Mouse (Mus musculus): ENCODE results near the gene Grin2d. TPM values are rescaled to one million over a fixed set of nuclear protein-coding genes. Genes with fewer than 3 reads are reported as not detected.

Grin2d gene
- 0.09 TPM in 2 replicates for polyA plus RNA-seq (2012; rRNA removed)

DNA sequence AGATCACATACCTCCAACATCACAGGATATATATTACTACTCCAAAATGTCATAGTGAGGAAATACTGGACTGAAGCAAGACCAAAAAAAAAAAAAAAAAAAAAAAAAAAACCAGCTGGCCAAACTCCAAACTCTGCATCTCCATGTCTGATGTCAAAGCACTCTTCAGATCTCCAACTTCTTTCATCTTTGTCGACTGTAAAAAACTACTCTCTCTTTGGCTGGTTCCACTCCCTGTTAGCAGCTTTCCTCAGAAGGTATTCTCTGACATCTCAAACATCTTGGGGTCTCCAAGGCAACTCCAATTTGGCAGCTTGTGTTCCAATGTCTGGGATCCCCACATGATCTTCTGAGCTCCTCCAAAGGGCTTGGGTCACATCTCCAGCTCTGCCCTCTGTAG is at the start of gene Grin2d:
Gene Grin2d, minus strand, starts transcription at position 101 of the 400 bp plus-strand sequence.

DNA sequence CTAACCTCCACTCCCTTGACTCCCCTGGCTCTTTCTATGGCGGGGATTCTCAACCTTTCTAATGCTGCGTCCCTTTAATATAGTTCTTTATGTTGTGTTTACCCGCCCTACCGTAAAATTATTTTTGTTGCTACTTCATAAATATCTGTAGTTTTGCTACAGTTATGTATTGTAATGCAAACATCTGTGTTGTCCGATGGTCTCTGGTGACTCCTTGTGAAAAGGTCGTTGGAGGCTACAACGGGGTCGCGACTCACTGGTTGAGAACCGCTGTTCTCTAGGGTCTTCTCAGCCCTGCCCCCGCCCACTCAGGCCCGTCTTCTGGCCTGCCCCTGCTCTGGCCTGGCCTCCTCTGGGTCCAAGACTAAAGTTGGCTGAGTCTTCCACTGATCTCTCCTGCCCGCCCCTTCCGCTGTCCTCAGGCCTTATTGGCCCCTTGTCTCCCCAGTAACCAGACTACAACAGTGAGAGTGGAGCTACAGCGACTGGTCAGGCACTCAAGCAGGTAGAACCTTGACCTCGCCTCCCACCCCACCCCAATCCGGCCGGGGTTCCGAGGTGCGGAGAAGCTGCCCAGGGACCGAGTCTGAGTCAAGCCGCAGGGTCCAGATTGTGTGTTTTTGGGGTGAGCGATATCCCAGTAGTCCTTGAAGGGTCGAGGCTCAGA is 45.7 kb upstream of the Grin2d start, which contains the start of gene Ccdc114:
Gene Ccdc114, plus strand, starts transcription at position 311 of the 667 bp plus-strand sequence.

DNA sequence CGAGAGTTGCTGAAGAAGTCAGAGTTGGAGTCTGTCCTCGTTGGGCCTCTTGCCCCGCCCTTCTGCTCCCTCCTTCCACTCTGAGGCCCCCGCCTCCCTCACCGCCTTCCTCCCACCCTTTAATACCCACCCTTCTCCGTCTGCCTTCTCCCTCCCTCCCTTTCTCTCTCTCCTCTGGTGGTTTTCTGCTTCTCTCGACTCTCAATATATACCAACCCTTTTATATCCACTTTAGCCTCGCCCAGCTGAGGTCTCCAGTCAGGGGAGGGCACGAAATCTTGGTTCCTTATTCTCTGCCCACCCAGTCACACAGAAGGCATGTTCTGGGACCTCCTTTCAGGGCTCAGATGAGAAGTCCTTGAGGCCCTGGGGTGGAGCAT is 43.1 kb upstream of the Grin2d start, which contains the start of gene Emp3:
Gene Emp3, minus strand, starts transcription at position 163 of the 380 bp plus-strand sequence.

DNA sequence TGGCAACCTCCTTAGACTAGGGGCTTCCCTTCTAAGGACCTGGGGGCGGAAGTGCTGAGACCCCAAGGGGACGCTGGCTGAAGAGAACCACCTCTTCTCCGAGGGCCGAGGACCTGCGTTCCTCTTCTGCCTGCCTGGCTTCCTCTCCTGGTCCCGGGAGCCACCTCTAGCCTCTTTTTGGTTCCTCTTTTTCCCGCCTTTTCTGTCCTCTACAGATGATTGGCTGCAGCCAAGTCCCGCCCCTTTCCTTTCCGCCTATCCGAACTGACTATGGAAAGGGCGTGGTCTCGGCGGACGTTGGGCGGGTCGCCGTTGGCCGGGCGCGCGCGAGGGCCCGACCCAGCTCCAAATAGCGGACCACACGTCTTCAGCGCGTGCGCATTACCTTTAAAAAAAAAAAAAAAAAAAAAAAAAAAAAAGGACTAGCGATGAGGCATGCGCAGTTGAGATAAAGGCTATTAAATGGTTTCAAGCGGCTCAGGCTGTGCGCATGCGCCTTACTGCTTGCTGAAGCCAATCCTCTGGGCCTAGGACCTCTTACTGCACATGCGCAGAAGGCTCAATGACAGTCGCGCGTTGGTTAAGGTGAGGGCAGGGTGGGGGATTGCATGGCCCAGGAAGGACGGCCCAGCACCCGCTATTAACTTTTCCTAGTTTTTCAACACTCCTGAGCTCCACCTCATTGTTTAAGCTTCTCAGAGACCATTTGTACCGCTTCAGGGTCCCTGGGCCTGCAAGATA is 18.5 kb upstream of the Grin2d start, which contains the start of the genes Syngr4 and Tmem143:
Gene Syngr4, minus strand, starts transcription at position 198 of the 741 bp plus-strand sequence.
Gene Tmem143, plus strand, starts transcription at position 425 of the 741 bp plus-strand sequence.

DNA sequence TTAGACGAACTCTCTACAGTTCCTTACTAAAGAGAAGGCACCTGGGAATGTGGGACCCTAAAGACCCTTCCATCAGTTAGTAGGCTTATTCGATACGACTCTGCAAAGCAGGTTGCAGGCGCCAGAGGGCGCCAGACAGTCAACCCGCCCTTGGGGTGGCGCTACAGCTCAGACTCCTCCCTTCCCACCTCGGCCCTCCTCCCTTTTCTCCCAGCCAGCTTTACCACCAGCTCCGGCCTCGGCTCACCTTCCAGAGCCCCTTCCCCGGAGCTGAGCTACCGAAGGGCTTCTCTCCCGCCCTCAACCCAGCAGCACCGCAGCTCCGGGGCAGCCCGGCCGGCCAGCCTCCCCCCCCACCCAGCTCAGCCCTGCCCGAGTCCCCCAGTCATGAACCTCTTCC is 5.6 kb downstream of the Grin2d start, which contains the start of gene Kdelr1:
Gene Kdelr1, plus strand, starts transcription at position 149 of the 400 bp plus-strand sequence.

DNA sequence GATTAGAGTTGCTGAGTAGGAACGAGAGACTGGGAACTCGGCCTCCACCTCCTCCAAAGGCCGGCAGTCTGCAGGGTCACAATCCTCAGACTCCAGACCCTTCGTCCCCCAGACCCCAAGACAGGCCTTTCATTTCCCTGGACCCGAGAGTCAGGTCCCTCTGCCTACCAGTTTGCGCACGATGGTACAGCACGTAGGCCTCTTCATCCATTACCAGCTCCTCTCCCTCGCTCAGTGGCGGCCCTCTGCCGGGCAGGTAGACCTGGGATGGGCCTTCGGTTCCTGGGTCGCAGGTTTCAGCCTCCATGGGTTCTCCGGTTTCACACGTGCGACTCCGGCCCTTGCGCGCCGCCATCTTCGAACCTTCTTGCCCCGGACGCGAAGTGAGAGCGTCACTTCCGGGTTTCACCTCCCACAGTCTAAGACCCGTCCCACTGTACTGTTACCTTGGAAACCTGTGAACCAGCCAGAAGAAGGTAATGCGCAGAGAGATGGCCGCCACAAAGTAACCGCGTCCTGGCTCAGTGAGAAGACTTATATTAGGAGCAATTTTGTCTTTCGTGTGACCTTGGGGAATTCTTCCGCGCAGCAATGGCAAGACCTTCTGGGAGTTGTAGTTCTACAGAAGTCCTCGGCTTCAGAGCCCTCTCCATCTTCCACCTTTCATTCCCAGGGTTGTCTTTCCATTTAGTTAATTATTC is 47.6 kb downstream of the Grin2d start, which contains the start of gene Grwd1:
Gene Grwd1, minus strand, starts transcription at position 518 of the 701 bp plus-strand sequence.

DNA sequence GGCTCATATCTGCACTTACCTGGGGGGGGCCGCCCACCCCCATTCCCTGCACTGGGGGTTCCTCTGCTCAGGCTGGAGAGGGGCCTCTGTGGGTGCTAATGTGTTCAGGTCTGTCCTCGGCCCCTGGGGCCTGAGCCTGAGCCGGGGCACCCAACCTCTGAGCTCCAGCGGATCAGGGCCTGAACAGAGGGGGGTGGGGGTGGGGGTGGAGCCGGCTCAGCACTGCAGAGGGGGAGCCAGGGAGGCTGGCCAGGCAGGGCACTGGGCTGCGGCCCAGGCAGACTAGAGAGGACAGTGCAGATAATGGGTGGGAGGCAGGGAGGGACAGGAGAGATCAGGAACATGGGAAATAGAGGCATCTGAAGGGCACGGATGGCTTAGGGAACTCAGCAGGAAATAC is 53.6 kb downstream of the Grin2d start, which contains the start of gene Kcnj14:
Gene Kcnj14, minus strand, starts transcription at position 185 of the 400 bp plus-strand sequence.

DNA sequence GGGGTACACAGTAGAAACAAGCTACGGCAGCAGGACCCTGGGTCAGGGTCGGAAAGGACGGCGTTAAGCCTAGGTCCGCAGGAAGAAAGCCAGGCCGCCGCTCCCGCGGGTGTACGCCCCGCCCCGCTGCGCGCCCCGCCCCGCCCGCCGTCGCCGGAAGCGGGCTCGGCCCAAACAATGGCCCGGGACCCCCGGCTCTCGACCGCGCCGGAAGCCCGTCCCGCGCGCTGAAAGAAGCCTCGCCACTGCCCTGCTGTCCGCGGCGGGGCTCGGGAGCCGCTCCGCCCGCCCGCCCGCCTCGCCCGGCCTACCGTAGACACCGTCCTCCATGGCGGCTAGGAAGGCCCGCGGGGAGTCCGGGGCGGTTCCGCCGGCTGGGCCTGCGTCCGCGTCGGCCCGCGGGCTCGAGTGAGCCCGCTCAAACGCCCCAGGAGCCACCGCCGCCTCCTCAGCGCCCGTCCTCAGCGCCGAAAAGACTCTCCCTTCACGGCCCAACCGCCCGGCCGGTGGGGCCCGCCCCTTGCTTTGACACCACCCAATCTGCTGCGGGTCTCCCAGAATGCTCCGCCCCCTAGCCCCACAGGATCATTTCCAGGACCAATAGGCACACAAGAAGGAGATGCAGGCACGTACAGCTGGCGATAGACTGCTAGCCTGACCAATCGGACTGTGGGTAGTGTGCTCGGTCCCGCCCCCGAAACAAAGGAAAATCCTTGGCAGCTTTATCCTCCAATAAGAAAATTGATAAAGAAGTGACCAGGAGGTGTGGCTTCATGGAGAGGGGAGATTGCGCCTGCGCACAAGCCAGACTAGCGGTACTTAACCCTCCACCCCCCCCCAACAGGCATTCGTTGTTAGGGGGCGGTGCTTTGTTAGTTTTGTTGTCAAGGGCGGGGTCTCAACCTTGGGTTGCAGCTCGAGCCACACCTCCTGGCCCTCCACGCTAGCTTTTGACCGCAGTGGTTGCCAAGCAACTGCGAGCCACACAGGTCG is 64.1 kb downstream of the Grin2d start, which contains the start of gene Cyth2:
Gene Cyth2, minus strand, starts transcription at position 795 of the 993 bp plus-strand sequence.

DNA sequence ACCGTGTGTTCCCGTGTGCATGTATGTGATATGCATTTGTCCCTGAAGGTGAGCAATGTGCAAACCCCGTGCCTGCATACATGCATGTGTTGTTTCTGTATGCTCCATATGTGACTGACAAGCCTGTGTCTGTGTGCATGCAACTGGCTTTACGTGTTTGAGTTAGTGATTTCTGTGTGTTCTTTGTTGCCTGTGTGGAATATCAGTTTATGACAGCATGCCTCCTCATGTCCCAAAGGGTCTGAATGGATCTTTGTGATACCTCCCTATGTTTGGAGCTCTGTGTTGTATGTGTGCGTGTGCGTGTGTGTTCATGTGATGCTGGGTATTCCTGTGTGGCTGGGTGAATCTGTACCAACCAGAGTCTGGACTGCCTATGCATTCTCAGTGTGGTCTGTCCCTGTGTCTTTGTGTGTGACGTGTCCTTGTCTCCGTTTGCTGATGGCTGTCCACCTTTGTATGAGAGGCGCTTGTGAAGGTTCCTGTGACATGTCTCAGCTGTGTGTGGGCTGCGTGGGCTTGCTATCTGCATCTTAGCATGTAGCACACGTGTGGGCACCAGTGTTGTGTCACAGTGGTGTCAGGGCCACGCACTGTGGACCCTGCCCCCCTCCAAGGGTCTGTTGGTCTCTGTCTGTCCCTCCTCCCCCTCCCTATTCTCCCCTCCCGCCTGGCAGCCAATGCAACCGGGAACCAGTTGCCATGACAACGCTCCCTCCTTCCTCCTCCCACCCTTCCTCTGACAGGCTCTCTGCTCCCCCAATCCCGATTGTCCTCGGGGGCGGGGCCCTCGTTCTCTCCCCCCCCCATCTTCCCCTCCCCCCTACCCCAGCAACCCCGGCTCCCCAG is 93.4 kb downstream of the Grin2d start, which contains the start of gene Sult2b1:
Gene Sult2b1, minus strand, starts transcription at position 146 of the 849 bp plus-strand sequence.

DNA sequence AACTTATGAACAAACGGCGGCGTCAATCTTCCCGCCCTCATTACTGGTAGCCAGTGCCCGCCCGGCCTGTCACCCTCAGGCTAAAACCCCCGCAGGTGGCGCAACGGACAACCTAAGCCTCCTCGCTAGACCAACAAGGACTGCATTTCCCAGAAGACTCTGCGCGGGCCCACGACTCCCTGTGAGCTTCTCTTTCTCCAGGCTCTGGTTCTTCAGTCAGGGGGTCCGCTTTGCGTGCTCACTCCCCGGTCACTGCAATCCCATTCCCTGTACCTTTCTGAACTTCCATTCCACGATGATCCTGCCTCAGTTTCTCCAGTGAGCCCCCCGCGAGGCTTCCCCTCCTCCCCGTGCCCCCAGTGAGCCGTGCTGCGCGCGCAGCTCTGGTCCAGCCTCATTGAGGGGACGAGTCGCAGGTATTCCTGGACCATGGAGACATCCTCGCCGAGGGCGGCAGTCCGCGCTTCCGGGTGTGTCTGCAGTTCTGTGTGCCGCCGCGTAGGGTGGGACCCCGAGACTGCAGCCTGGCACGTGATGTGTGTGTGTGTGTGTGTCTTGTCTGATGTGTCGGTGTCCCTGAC is 94.6 kb downstream of the Grin2d start, which contains the start of gene Lmtk3:
Gene Lmtk3, plus strand, starts transcription at position 228 of the 581 bp plus-strand sequence.

Other genes starting within 250 kb of the Grin2d start
- gene Mamstr, start 238.4 kb downstream of the Grin2d start, polyA plus RNA-seq (2012; rRNA removed): 0.37 and 0.43 TPM in 2 replicates
- gene Fut2, start 212.0 kb downstream of the Grin2d start, polyA plus RNA-seq (2012; rRNA removed): not detected in 2 replicates
- not detected in 2 replicates for gene Ntn5, start 194.4 kb downstream of the Grin2d start, polyA plus RNA-seq (2012; rRNA removed)
- gene Sec1, start 184.0 kb downstream of the Grin2d start, polyA plus RNA-seq (2012; rRNA removed): 0.02 TPM in 1 of 2 replicates, not detected in the other
- 0.14 and 0.37 TPM in 2 replicates for gene Car11, start 178.5 kb downstream of the Grin2d start, polyA plus RNA-seq (2012; rRNA removed)
- gene Dbp, start 173.3 kb downstream of the Grin2d start, polyA plus RNA-seq (2012; rRNA removed): 0.67 TPM in 2 replicates
- gene Rpl18, start 162.9 kb downstream of the Grin2d start, polyA plus RNA-seq (2012; rRNA removed): 524 and 540 TPM in 2 replicates
- gene Sphk2, start 160.4 kb downstream of the Grin2d start, polyA plus RNA-seq (2012; rRNA removed): 6.3 and 7.1 TPM in 2 replicates
- gene Fam83e, start 157.2 kb downstream of the Grin2d start, polyA plus RNA-seq (2012; rRNA removed): 0.21 and 0.32 TPM in 2 replicates
- gene Spaca4, start 152.6 kb downstream of the Grin2d start, polyA plus RNA-seq (2012; rRNA removed): not detected in 2 replicates
- gene Lmtk3, start 94.6 kb downstream of the Grin2d start, polyA plus RNA-seq (2012; rRNA removed): 0.13 and 0.24 TPM in 2 replicates
- 0.22 and 0.28 TPM in 2 replicates for gene Sult2b1, start 93.7 kb downstream of the Grin2d start, polyA plus RNA-seq (2012; rRNA removed)
- gene Cyth2, start 63.8 kb downstream of the Grin2d start, polyA plus RNA-seq (2012; rRNA removed): 19.2 and 19.7 TPM in 2 replicates
- gene Kcnj14, start 53.6 kb downstream of the Grin2d start, polyA plus RNA-seq (2012; rRNA removed): 0.08 TPM in 2 replicates
- gene Grwd1, start 47.4 kb downstream of the Grin2d start, polyA plus RNA-seq (2012; rRNA removed): 11.5 and 14.3 TPM in 2 replicates
- gene Kdelr1, start 5.6 kb downstream of the Grin2d start, polyA plus RNA-seq (2012; rRNA removed): 52.6 and 59.3 TPM in 2 replicates
- gene Syngr4, start 18.3 kb upstream of the Grin2d start, polyA plus RNA-seq (2012; rRNA removed): 0.64 and 0.83 TPM in 2 replicates
- 7.8 and 8.8 TPM in 2 replicates for gene Tmem143, start 18.6 kb upstream of the Grin2d start, polyA plus RNA-seq (2012; rRNA removed)
- 22.4 and 25.3 TPM in 2 replicates for gene Emp3, start 43.0 kb upstream of the Grin2d start, polyA plus RNA-seq (2012; rRNA removed)
- 1.0 and 1.1 TPM in 2 replicates for gene Ccdc114, start 45.7 kb upstream of the Grin2d start, polyA plus RNA-seq (2012; rRNA removed)
- 9.6 and 12.4 TPM in 2 replicates for gene Abcc6, start 151.9 kb upstream of the Grin2d start, polyA plus RNA-seq (2012; rRNA removed)
- gene Nomo1, start 155.3 kb upstream of the Grin2d start, polyA plus RNA-seq (2012; rRNA removed): 17.1 and 18.2 TPM in 2 replicates
- 0.02 and 0.10 TPM in 2 replicates for gene Kcnj11, start 222.4 kb upstream of the Grin2d start, polyA plus RNA-seq (2012; rRNA removed)

Measured in liver, embryonic 14 days (tissue).